Mouse (Mus musculus) E14TG2a.4 (cell line): ENCODE measurements at regions not wholly inside any gene's neighbourhood (a gene's known extent, or its start where the extent isn't known, plus 50 kb on each side); places are given as distances from the start of the nearest gene placed in this dataset.

ENCODE experiments used
- CTCF ChIP-seq: conservative IDR thresholded peaks from 2 replicates; pipeline ENCODE4 v1.5.1; 2014; ENCODE audit warnings: low read length
- NANOG ChIP-seq: IDR thresholded peaks from 2 replicates; pipeline ENCODE4 v1.6.1; 2014; ENCODE audit warnings: borderline replicate concordance, low read length, mixed read lengths

DNA sequence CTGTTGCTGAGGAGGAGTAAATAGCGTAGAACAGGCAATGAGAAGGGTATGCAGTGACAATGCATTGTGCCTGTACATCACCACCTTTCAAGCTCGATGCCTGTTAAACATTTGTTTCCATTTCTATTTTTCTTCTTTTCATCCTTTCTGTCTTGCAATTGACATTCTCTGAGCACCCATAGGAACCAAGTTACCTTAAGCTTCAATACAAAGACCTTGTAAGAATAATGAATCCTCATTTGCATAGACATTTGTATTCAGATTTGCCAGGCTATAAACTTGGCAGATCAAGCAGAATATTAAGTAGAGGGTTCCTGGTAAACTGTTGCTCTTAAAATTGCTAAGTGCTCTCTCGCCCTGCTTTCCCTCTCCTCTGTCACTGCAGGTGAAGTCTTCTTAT lies 952.2 kb upstream of the Gm8797 start:
- TF ChIP-seq CTCF (no peak), NANOG (no peak)
